Mouse (Mus musculus) gastrocnemius, postnatal 10 days (tissue): ENCODE data around the gene Arxes2. TPM values are rescaled to one million over a fixed set of nuclear protein-coding genes. Genes with fewer than 3 reads are reported as not detected.

Source experiments
- DNase-seq: peaks from one replicate; pipeline ENCODE4 v3.0.0; 2021; ENCODE audit warnings: mixed read lengths
- total RNA-seq, 2 experiments: library from RNA; stranded (reverse); gene quantifications; 2 replicates each; pipeline ENCODE4 v1.2.3; 2021

Gene Arxes2
- total RNA-seq, 2 experiments from 2014 or later, result 4.3 to 4.7 TPM

DNA sequence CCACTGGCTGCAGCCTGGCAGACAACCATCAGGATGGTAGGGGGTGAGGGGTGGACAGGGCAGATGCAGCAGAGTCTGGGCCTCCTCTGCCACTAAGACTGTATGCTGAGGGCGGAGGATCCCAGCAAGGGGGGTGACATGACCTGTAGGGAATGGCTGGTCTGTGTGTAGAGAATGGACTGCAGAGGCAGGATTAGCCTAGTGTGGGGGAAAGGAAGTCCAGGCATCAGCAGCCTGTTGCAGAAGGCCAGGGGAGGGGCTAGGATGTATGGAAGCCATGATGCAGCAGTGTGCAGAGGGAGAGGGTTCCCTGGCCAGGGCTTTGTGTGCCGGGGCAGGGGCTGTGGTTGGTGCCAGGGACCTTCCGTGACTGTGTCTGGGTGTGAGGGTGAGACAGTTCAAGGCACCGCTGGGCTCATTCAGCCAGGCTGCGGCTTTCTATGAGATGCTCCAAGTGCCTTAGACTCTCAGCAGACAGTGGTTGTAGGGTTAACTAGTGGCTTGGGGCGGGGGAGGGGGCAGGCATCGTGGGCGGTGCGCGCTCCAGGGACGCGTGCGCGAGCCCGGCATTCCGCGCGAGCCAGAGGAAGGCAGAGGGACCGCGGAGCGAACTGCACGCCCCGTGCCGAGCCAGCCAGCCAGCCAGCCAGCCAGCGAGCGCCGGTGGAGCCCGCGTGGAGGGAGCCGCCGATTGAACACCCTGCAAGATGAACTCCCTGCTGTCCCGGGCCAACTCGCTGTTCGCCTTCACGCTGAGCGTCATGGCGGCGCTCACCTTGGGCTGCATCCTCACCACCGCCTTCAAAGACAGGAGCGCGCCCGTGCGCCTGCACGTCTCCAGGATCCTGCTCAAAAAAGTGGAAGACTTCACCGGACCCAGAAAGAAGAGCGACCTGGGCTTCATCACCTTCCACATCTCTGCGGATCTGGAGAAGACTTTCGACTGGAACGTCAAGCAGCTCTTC is 39.5 kb downstream of the Arxes2 start, which contains the start of gene Arxes1:
Gene Arxes1, plus strand, starts transcription at position 569 of the 965 bp plus-strand sequence.
- DNase-seq, result peak; percentile 9

DNA sequence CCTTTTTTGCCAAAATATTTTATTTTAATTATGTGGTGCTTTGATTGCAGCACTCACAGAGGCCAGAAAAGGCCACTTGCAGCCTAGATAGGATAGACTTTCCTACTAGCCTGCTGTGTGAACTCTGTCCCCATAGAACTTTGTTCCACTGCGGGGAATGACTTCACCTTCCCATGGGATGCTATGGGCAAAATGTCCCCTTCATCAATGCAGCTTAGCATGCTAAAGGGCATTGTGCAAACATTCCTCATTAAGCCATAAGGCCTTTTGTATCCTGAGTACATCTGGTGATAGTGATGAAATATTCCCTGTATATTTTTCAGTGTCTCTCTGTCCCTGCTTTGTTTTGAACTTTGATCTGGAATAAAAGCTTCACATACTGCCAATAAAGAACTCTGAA is 50.1 kb downstream of the Arxes2 start:
- DNase-seq, result no peak

Other genes with a start within 250 kb of the Arxes2 start
- 10 to 100 TPM; 18.7 to 21.9 TPM for gene Bhlhb9, start 196.2 kb upstream of the Arxes2 start, total RNA-seq
- 1 to 10 TPM; 5.6 to 6.3 TPM for gene Gprasp2, start 154.8 kb upstream of the Arxes2 start, total RNA-seq
- gene Arxes1, start 39.5 kb downstream of the Arxes2 start, total RNA-seq, result 1 to 10 TPM; 1.8 to 2.2 TPM
- gene Bex2, start 74.4 kb downstream of the Arxes2 start, total RNA-seq, result 1 to 10 TPM in 1 of 2 experiments, under 1 TPM in 1; 0.73 to 1.3 TPM
- not detected for gene Nxf3, start 91.4 kb downstream of the Arxes2 start, total RNA-seq
- gene Bex4, start 145.2 kb downstream of the Arxes2 start, total RNA-seq, result not detected
- 10 to 100 TPM; 48.0 to 55.1 TPM for gene Tceal8, start 178.5 kb downstream of the Arxes2 start, total RNA-seq
- gene Tceal5, start 210.1 kb downstream of the Arxes2 start, total RNA-seq, result 10 to 100 TPM; 74.3 to 87.3 TPM
- gene Tceal7, start 221.0 kb downstream of the Arxes2 start, total RNA-seq, result 100 to 1,000 TPM; 539 to 771 TPM
- gene Bex1, start 221.7 kb downstream of the Arxes2 start, total RNA-seq, result 10 to 100 TPM; 27.7 to 29.1 TPM